Mouse (Mus musculus): Measurements from ENCODE around the gene Tnrc18. TPM values are rescaled to one million over a fixed set of nuclear protein-coding genes. Genes with fewer than 3 reads are reported as not detected.

The Tnrc18 gene
- polyA plus RNA-seq, 1 experiment from 2014 or later, result 64.1 TPM

DNA sequence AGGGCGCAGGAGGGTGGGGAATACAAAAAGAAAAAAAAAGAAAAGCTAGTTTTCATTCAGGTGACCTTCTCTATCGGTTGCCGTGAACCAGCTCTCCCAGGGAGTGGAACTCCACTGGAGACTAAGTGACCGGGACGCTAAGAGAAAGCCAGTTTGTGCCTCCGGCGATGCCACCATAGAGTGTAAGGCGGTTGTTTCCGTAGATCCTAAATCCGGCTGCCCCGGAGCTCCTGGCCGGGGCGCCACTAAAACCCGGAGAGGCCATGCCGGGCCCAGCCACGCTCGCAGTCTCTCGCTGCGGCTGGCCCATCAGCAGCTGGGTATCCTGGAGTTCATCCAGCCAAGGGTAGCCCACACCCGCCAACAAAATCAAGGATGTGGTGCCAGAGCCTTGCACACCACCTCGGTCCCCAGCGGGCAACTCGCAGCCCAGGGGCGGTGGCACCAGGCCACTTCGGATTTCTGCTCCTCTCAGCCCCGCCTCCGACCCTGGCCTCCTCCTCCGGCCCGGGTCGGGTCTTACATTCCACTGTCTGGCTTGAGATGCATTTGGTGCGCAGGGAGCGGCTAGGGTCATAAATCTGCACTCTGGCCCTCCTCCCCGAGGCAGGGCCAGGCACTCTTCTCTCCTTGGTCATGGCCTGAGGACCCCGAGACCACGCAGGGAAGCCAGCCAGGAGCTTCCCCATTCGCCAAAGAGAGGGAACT is 4.0 kb upstream of the Tnrc18 start:
- Histone ChIP-seq H3K9ac (replicated peaks) (peak overlapping the region; percentile 99), H3K36me3 (no peaks in the 10 kb centered on the region), H3K4me1 (peaks cover 36% of the 10 kb centered on the region), H3K27ac (replicated peaks) (peak overlapping the region; percentile 100), H3K4me2 (replicated peaks) (peak overlapping the region; percentile 88), H3K4me3 (peak overlapping the region; percentile 90), H3K27me3 (peaks cover 10% of the 10 kb centered on the region; the same call in 1 of the 2 replicates), H3K9me3 (no peaks in the 10 kb centered on the region)
- WGBS, result under 1% methylated on average over 36 of the region's 36 CpGs
- ATAC-seq (ENCODE audit: low FRiP score, low read depth), result no peak

GRCm38 (mm10) chr5:142820276-142821265 is 3.1 kb upstream of the Tnrc18 start:
- WGBS, result under 1% methylated on average over 52 of the region's 53 CpGs
- ATAC-seq (ENCODE audit: low FRiP score, low read depth), result no peak

GRCm38 (mm10) chr5:142819385-142820275 is 2.2 kb upstream of the Tnrc18 start:
- peak; percentile 28 for ATAC-seq (ENCODE audit: low FRiP score, low read depth)
- peak overlapping the region; percentile 88 for H3K4me2 ChIP-seq (replicated peaks)

More at GRCm38 (mm10) chr5:142820276-142821265, 3.1 kb upstream of the Tnrc18 start:
- Histone ChIP-seq H3K27me3 (0 out of 2 replicates have a peak, but pooled peaks cover 2% of the 10 kb centered on the region), H3K27ac (replicated peaks) (peak overlapping the region; percentile 100), H3K9me3 (no peaks in the 10 kb centered on the region), H3K4me1 (peaks cover 34% of the 10 kb centered on the region), H3K4me3 (peak overlapping the region; percentile 90), H3K9ac (replicated peaks) (peak overlapping the region; percentile 99), H3K4me2 (replicated peaks) (peak overlapping the region; percentile 88), H3K36me3 (no peaks in the 10 kb centered on the region)

GRCm38 (mm10) chr5:142818435-142819360 is 1.2 kb upstream of the Tnrc18 start:
- 0 out of 2 replicates have a peak, but pooled peaks cover 5% of the 10 kb centered on the region for H3K36me3 ChIP-seq
- ATAC-seq (ENCODE audit: low FRiP score, low read depth), result peak; percentile 24
- peak overlapping the region; percentile 99 for H3K9ac ChIP-seq (replicated peaks)
- H3K4me1 ChIP-seq, result peaks cover 16% of the 10 kb centered on the region
- H3K27ac ChIP-seq (replicated peaks), result peak overlapping the region; percentile 100
- WGBS, result under 1% methylated on average over 43 of the region's 43 CpGs
- H3K4me2 ChIP-seq (replicated peaks), result peak overlapping the region; percentile 88
- no peaks in the 10 kb centered on the region for H3K27me3 ChIP-seq
- H3K9me3 ChIP-seq, result no peaks in the 10 kb centered on the region
- H3K4me3 ChIP-seq, result peak overlapping the region; percentile 90

More at GRCm38 (mm10) chr5:142819385-142820275, 2.2 kb upstream of the Tnrc18 start:
- Histone ChIP-seq H3K36me3 (0 out of 2 replicates have a peak, but pooled peaks cover 5% of the 10 kb centered on the region), H3K4me3 (peak overlapping the region; percentile 90), H3K4me1 (peaks cover 25% of the 10 kb centered on the region), H3K27ac (replicated peaks) (peak overlapping the region; percentile 100), H3K27me3 (no peaks in the 10 kb centered on the region), H3K9ac (replicated peaks) (peak overlapping the region; percentile 99), H3K9me3 (no peaks in the 10 kb centered on the region)
- WGBS, result under 1% methylated on average over 36 of the region's 36 CpGs

- Histone ChIP-seq H3K4me3 (peak overlapping the region; percentile 90), H3K9me3 (no peaks in the 10 kb centered on the region), H3K9ac (replicated peaks) (peak overlapping the region; percentile 100), H3K27ac (replicated peaks) (peak overlapping the region; percentile 100), H3K4me2 (replicated peaks) (peak overlapping the region; percentile 94), H3K4me1 (peaks cover 17% of the 10 kb centered on the region), H3K27me3 (no peaks in the 10 kb centered on the region), H3K36me3 (0 out of 2 replicates have a peak, but pooled peaks cover 5% of the 10 kb centered on the region)
- WGBS, result 0% methylated on average over 52 of the region's 71 CpGs
- ATAC-seq (ENCODE audit: low FRiP score, low read depth), result no peak
Measured at GRCm38 (mm10) chr5:142816811-142817523, 495 bp downstream of the Tnrc18 start.

- Histone ChIP-seq H3K36me3 (0 out of 2 replicates have a peak, but pooled peaks cover 9% of the 10 kb centered on the region), H3K4me3 (peak overlapping the region; percentile 90), H3K4me1 (peaks cover 24% of the 10 kb centered on the region), H3K9ac (replicated peaks) (peak overlapping the region; percentile 100), H3K4me2 (replicated peaks) (peak overlapping the region; percentile 94), H3K27ac (replicated peaks) (peak overlapping the region; percentile 100), H3K9me3 (no peaks in the 10 kb centered on the region), H3K27me3 (no peaks in the 10 kb centered on the region)
- no peak for ATAC-seq (ENCODE audit: low FRiP score, low read depth)
- WGBS, result under 1% methylated on average over 39 of the region's 39 CpGs
Measured at GRCm38 (mm10) chr5:142816031-142816810, 1.2 kb downstream of the Tnrc18 start.

GRCm38 (mm10) chr5:142815421-142816001 is 2.0 kb downstream of the Tnrc18 start:
- no peak for ATAC-seq (ENCODE audit: low FRiP score, low read depth)
- no peaks in the 10 kb centered on the region for H3K27me3 ChIP-seq
- H3K36me3 ChIP-seq, result 0 out of 2 replicates have a peak, but pooled peaks cover 9% of the 10 kb centered on the region
- H3K4me2 ChIP-seq (replicated peaks), result peak overlapping the region; percentile 94
- H3K9me3 ChIP-seq, result no peaks in the 10 kb centered on the region
- peak overlapping the region; percentile 100 for H3K9ac ChIP-seq (replicated peaks)
- H3K27ac ChIP-seq (replicated peaks), result peak overlapping the region; percentile 100
- H3K4me1 ChIP-seq, result peaks cover 32% of the 10 kb centered on the region
- H3K4me3 ChIP-seq, result peak overlapping the region; percentile 90
- under 1% methylated on average over 30 of the region's 30 CpGs for WGBS

- peaks cover 11% of the 10 kb centered on the region; the same call in 1 of the 2 replicates for H3K36me3 ChIP-seq
Measured at GRCm38 (mm10) chr5:142814711-142815420, 2.6 kb downstream of the Tnrc18 start.

More at GRCm38 (mm10) chr5:142814711-142815420, 2.6 kb downstream of the Tnrc18 start:
- H3K4me2 ChIP-seq (replicated peaks), result peak overlapping the region; percentile 94
- peak overlapping the region; percentile 100 for H3K27ac ChIP-seq (replicated peaks)
- H3K4me1 ChIP-seq, result peaks cover 38% of the 10 kb centered on the region
- H3K4me3 ChIP-seq, result peak overlapping the region; percentile 90
- no peaks in the 10 kb centered on the region for H3K27me3 ChIP-seq
- no peak for ATAC-seq (ENCODE audit: low FRiP score, low read depth)
- no peaks in the 10 kb centered on the region for H3K9me3 ChIP-seq
- WGBS, result under 1% methylated on average over 50 of the region's 62 CpGs
- peak overlapping the region; percentile 100 for H3K9ac ChIP-seq (replicated peaks)

All from midbrain, embryonic 12.5 days (tissue).